Mouse (Mus musculus) kidney, adult 11 months (tissue): ENCODE measurements at regions not wholly inside any gene's neighbourhood (a gene's known extent, or its start where the extent isn't known, plus 50 kb on each side); places are given as distances from the start of the nearest gene placed in this dataset.

Experiments used
- DNase-seq: peaks from one replicate; pipeline ENCODE4 v3.0.0; 2022

- DNase-seq = no peak
Measured at GRCm38 (mm10) chr17:79282771-79283170, 72.1 kb downstream of the Cdc42ep3 start.

- no peak for DNase-seq
Measured at GRCm38 (mm10) chr17:79273551-79273950, 81.3 kb downstream of the Cdc42ep3 start.

GRCm38 (mm10) chr17:79259691-79260090 is 95.2 kb downstream of the Cdc42ep3 start:
- DNase-seq = no peak

- DNase-seq = no peak
Measured at GRCm38 (mm10) chr17:79246962-79247902, 107.7 kb downstream of the Cdc42ep3 start.

GRCm38 (mm10) chr17:79244121-79244520 is 110.8 kb downstream of the Cdc42ep3 start:
- no peak for DNase-seq

GRCm38 (mm10) chr17:79243426-79243825 is 111.5 kb downstream of the Cdc42ep3 start:
- DNase-seq = no peak

- peak; percentile 6 for DNase-seq
Measured at GRCm38 (mm10) chr17:79241489-79241888, 113.4 kb downstream of the Cdc42ep3 start.

GRCm38 (mm10) chr17:79236244-79236781 is 118.6 kb downstream of the Cdc42ep3 start:
- no peak for DNase-seq

- no peak for DNase-seq
Measured at GRCm38 (mm10) chr17:79230653-79231489, 124.0 kb downstream of the Cdc42ep3 start.

- DNase-seq = no peak
Measured at GRCm38 (mm10) chr17:79206563-79206962, 148.3 kb downstream of the Cdc42ep3 start.

- no peak for DNase-seq
Measured at GRCm38 (mm10) chr17:79206111-79206510, 148.8 kb downstream of the Cdc42ep3 start.

- no peak for DNase-seq
Measured at GRCm38 (mm10) chr17:79199814-79200491, 148.2 kb downstream of the Qpct start.

GRCm38 (mm10) chr17:79191871-79192373 is 140.2 kb downstream of the Qpct start:
- DNase-seq = no peak

GRCm38 (mm10) chr17:79188282-79188681 is 136.6 kb downstream of the Qpct start:
- DNase-seq = no peak

- DNase-seq = no peak
Measured at GRCm38 (mm10) chr17:79180277-79181130, 128.8 kb downstream of the Qpct start.

- DNase-seq = no peak
Measured at GRCm38 (mm10) chr17:79177259-79177658, 125.6 kb downstream of the Qpct start.

GRCm38 (mm10) chr17:79176356-79176755 is 124.7 kb downstream of the Qpct start:
- peak; percentile 3 for DNase-seq

- no peak for DNase-seq
Measured at GRCm38 (mm10) chr17:79175381-79175780, 123.7 kb downstream of the Qpct start.

- DNase-seq = peak; percentile 6
Measured at GRCm38 (mm10) chr17:79172328-79172727, 120.6 kb downstream of the Qpct start.

GRCm38 (mm10) chr17:79170690-79171089 is 119.0 kb downstream of the Qpct start:
- DNase-seq = no peak

- no peak for DNase-seq
Measured at GRCm38 (mm10) chr17:79167198-79167597, 115.5 kb downstream of the Qpct start.
